Mouse (Mus musculus) liver, adult 2 months (tissue): Measurements from ENCODE around the gene Cog5.

Experiments
- CTCF ChIP-seq: fragments of 200-500 bp; IDR thresholded peaks from 2 replicates; pipeline ENCODE4 v1.5.1; 2011; ENCODE audit warnings: low read depth, low read length, control low read depth
- POLR2A ChIP-seq: fragments of 200-500 bp; IDR thresholded peaks from 2 replicates; pipeline ENCODE4 v1.6.1; 2011; ENCODE audit warnings: low read length, control low read depth; ENCODE audit not compliant: insufficient read depth; ENCODE audit errors: extremely low read depth

GRCm38 (mm10) chr12:31754465-31754864 lies 99.8 kb downstream of the Cog5 start:
- TF ChIP-seq POLR2A (no peak), CTCF (no peak)
